Mouse (Mus musculus): ENCODE measurements around the gene Sprr2b.

DNA sequence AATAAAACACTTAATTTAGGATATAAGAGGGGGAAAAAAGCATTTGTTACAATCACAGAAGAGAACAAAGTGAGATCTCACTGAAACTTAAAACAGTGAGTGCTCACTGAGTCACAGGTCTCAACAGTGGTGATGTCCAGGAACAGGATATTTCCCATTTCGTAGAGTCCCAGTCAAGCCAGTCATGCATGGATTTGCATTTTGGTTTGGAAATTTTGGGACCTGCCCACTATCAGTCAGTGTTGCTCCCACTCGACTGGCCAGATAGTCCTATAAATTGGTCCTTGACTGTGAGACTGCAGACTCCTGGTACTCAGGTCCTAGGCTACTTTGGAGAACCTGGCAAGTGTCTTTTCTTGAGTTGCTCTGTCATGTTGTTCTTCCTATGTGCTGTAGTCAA lies 35.4 kb downstream of the Sprr2b start, which contains the start of gene Sprr2e:
- TF ChIP-seq CTCF (IDR thresholded peaks at IDR 0.05; ENCODE audit: borderline replicate concordance, extremely low read depth, insufficient read depth, insufficient read length) (no peak), POLR2A (IDR thresholded peaks at IDR 0.05; ENCODE audit: borderline replicate concordance, extremely low read depth, insufficient read depth, insufficient read length, poor library complexity, severe bottlenecking) (no peak)
